Mouse (Mus musculus) ES-E14 (cell line): Measurements from ENCODE around the gene Kcnk4. TPM values are rescaled to one million over a fixed set of nuclear protein-coding genes. Genes with fewer than 3 reads are reported as not detected.
"Not testable (repeated sequence)": the region's sequence is repeated elsewhere in the genome, so short reads cannot be mapped to it uniquely, and the experiment has no call there.

Experiments used
- DNase-seq: peaks from one replicate; pipeline ENCODE4 v3.0.0-alpha.2; 2013; ENCODE audit warnings: low read depth, low spot score
- H3K27ac ChIP-seq: 2 replicates; pipeline ENCODE4 v1.5.1; 2012; ENCODE audit warnings: low read depth, mild to moderate bottlenecking, low read length, moderate library complexity, mixed read lengths; ENCODE audit not compliant: poor library complexity, insufficient read depth, severe bottlenecking
- H3K36me3 ChIP-seq: 2 replicates; pipeline ENCODE4 v1.6.1; 2012; ENCODE audit warnings: mild to moderate bottlenecking, low read length, moderate library complexity, mixed read lengths; ENCODE audit not compliant: control insufficient read depth, poor library complexity, insufficient read depth, severe bottlenecking
- H3K4me1 ChIP-seq, 2 experiments: fragments of 150-350 bp in 1 of 2; sonication (generic) in 1 of 2; 2 replicates each; pipeline ENCODE4 v1.6.1; 2012; ENCODE audit warnings: low read length in 2 of 2, mild to moderate bottlenecking in 1 of 2, mixed read lengths in 1 of 2; ENCODE audit not compliant: control insufficient read depth in 2 of 2, insufficient read depth in 2 of 2, poor library complexity in 1 of 2
- H3K4me3 ChIP-seq, 2 experiments: fragments of 150-350 bp in 1 of 2; sonication (generic) in 1 of 2; 2 replicates each; pipeline ENCODE4 v1.5.1; 2012; ENCODE audit warnings: low read length in 2 of 2, low read depth in 1 of 2, mild to moderate bottlenecking in 1 of 2, mixed read lengths in 1 of 2; ENCODE audit not compliant: insufficient read depth in 1 of 2, poor library complexity in 1 of 2, severe bottlenecking in 1 of 2
- H3K9ac ChIP-seq: 2 replicates; pipeline ENCODE4 v1.6.1; 2012; ENCODE audit warnings: low read depth, mild to moderate bottlenecking, low read length, mixed read lengths; ENCODE audit not compliant: poor library complexity, insufficient read depth, severe bottlenecking
- H3K9me3 ChIP-seq: fragments of 150-350 bp; sonication (generic); 2 replicates; pipeline ENCODE4 v1.6.1; 2012; ENCODE audit warnings: low read depth, mild to moderate bottlenecking, low read length; ENCODE audit not compliant: control insufficient read depth, insufficient read depth
- CHD2 ChIP-seq: IDR thresholded peaks from 2 replicates; pipeline ENCODE4 v1.6.1; 2014; ENCODE audit warnings: mild to moderate bottlenecking, low read depth, low read length, inconsistent platforms
- HCFC1 ChIP-seq: IDR thresholded peaks from 2 replicates; pipeline ENCODE4 v1.6.1; 2012; ENCODE audit warnings: low read length, inconsistent platforms, borderline replicate concordance; ENCODE audit not compliant: insufficient read depth
- MAFK ChIP-seq: IDR thresholded peaks from 2 replicates; pipeline ENCODE4 v1.6.1; 2014; ENCODE audit warnings: mild to moderate bottlenecking, low read depth, low read length, inconsistent platforms; ENCODE audit not compliant: insufficient read depth
- ZC3H11A ChIP-seq: IDR thresholded peaks from 2 replicates; pipeline ENCODE4 v1.6.1; 2012; ENCODE audit warnings: low read depth, mild to moderate bottlenecking, inconsistent platforms, low read length, borderline replicate concordance
- ZNF384 ChIP-seq: IDR thresholded peaks from 2 replicates; pipeline ENCODE4 v1.6.1; 2012; ENCODE audit warnings: low read depth, low read length, inconsistent platforms
- in situ Hi-C, 2 experiments: fragments of 600-800 bp; cut with MboI; formaldehyde crosslinking; loops; one replicate each; pipeline ENCODE4 v1.15.1; 2025; ENCODE audit warnings: low sequenced_read_pairs in 2 of 2, inconsistent platforms in 1 of 2; ENCODE audit not compliant: unreplicated experiment in 2 of 2
- total RNA-seq: library from RNA; depleted of rRNA; stranded (reverse); fragments of 300-350 nt; gene quantifications from 2 replicates; pipeline ENCODE4 v1.2.3, GENCODE M21; 2012

Kcnk4 gene
- total RNA-seq, 1 experiment = 4.4 TPM

- DNase-seq = no peak
- no peak overlapping the region for H3K9ac ChIP-seq
- H3K4me3 ChIP-seq = no peak overlapping the region
- in situ Hi-C loops = no loop called here
- H3K27ac ChIP-seq = no peak overlapping the region
- no peak for TF ChIP-seq CHD2
- TF ChIP-seq MAFK = no peak
- no peak for TF ChIP-seq ZC3H11A
- no peak for TF ChIP-seq ZNF384
- TF ChIP-seq HCFC1 = no peak
- peaks cover 23% of the 10 kb centered on the region for H3K36me3 ChIP-seq
- peaks cover 0 to 4% of the 10 kb centered on the region in 2 experiments; a peak in 2 of 4 replicates for H3K4me1 ChIP-seq
- H3K9me3 ChIP-seq = no peaks in the 10 kb centered on the region
Measured at GRCm38 (mm10) chr19:6913036-6913435, 21.3 kb downstream of the Kcnk4 start.

GRCm38 (mm10) chr19:6912205-6912970 is 21.9 kb downstream of the Kcnk4 start:
- Histone ChIP-seq H3K4me1 (peaks cover 0 to 4% of the 10 kb centered on the region in 2 experiments; a peak in 2 of 4 replicates), H3K27ac (no peak overlapping the region), H3K36me3 (peaks cover 23% of the 10 kb centered on the region), H3K9ac (no peak overlapping the region), H3K4me3 (no peak overlapping the region), H3K9me3 (no peaks in the 10 kb centered on the region)
- in situ Hi-C loops = no loop called here
- TF ChIP-seq MAFK (no peak), ZC3H11A (no peak), ZNF384 (no peak), CHD2 (no peak), HCFC1 (no peak)
- DNase-seq = no peak

GRCm38 (mm10) chr19:6911101-6912074 is 22.9 kb downstream of the Kcnk4 start:
- peaks cover 32% of the 10 kb centered on the region for H3K36me3 ChIP-seq
- H3K4me1 ChIP-seq = peaks cover 0 to 4% of the 10 kb centered on the region in 2 experiments; a peak in 2 of 4 replicates
- no peak overlapping the region; the same call in 1 of the 2 replicates for H3K27ac ChIP-seq
- in situ Hi-C loops = no loop called here
- TF ChIP-seq ZC3H11A (no peak), CHD2 (no peak), ZNF384 (no peak), MAFK (no peak), HCFC1 (no peak)
- H3K9ac ChIP-seq = peak overlapping the region; percentile 40; the same call in 1 of the 2 replicates
- peak overlapping the region; percentile 2 to 21; a peak in 1 of 4 replicates for H3K4me3 ChIP-seq
- no peaks in the 10 kb centered on the region for H3K9me3 ChIP-seq
- DNase-seq = no peak

GRCm38 (mm10) chr19:6910306-6910705 is 24.0 kb downstream of the Kcnk4 start:
- H3K4me1 ChIP-seq, in situ Hi-C loops, DNase-seq, H3K9me3 ChIP-seq: not testable (repeated sequence)
- Histone ChIP-seq H3K27ac (peak overlapping the region; percentile 93), H3K4me3 (peak overlapping the region; percentile 76 to 93), H3K36me3 (peaks cover 39% of the 10 kb centered on the region), H3K9ac (peak overlapping the region; percentile 84)
